Mouse (Mus musculus) CH12F3 (cell line): ENCODE results near the gene Ikzf3.

ENCODE experiments used
- in situ Hi-C: fragments of 300-500 bp; cut with MboI; formaldehyde crosslinking; loops from 2 replicates; pipeline ENCODE4 v1.14.3; 2020; ENCODE audit warnings: low sequenced_read_pairs

Ikzf3 gene

DNA sequence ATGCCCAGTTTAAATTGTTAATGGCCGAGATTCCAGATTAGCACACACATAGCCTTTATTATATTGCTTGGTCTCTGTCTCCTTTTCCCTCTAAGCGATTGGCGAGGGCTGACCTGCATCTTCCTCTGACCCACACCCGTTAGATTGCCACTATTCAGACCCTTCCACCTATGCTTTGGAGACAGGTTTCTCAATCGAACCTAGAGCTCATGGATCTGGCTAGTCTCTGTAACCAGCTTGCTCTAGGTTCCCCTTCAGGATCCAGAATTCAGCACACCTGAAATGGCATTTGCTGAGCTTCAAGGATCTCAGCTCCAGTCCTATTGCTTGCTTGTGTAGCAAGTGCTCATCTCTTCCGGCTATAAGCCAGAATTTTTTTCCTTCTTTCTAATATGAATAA is 23.6 kb upstream of the Ikzf3 start:
- in situ Hi-C loops = no loop called here

DNA sequence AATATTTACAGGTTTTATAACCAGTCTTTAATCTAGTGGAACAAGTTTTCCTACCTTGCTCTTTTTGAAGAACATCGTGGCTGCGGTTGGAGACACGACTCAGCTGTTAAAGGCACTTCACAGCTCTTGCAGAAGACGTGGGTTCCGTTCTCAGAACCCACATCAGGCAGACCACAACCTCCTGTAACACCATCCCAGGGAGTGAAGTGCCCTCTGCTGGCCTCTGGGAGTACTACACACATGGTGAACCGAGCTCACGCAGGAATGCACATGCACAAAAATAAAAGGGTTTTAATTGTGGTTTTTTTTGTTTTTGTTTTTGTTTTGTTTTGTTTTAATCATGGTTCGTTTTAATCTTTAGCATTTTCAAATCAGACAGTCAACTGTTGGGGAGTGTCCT is 22.5 kb upstream of the Ikzf3 start:
- in situ Hi-C loops = no loop called here

- in situ Hi-C loops = no loop called here
Observed at GRCm38 (mm10) chr11:98563921-98564414, 18.1 kb upstream of the Ikzf3 start.

DNA sequence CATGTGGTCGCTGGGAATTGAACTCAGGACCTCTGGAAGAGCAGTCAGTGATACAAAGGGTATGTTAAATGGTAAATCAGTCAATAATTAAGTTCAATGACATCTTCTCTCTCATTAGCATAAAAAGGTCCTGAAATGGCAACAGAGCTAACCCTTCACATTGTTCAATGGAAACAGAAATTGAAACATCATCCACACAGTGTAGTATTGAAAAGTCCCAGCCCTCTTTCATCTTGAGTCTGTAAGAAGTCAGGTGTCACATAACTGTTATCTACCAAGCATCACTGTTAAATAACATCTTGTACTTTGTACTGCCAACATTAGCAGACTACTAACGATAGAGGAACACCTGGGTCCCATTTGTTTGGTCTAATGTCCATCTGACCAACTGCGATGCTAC is 17.2 kb upstream of the Ikzf3 start:
- in situ Hi-C loops = no loop called here

DNA sequence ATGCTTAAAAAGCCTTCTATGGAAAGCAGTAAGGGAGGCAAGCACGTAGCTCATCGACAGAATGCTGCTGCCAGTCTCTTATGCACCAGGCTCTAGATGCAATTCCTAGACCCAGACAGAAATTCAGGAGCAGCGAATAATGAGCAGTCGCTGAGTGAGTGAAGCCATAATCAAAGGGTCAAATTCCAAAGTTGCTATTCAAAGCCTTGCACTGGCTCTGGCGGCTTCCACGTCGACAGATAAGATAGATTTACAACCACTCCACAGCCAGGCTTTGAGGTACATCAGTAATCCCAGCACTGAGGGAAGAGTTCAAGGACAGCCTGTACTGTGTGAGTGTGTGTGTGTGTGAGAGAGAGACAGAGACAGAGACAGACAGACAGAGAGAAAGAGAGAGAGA is 15.1 kb upstream of the Ikzf3 start:
- in situ Hi-C loops = no loop called here

GRCm38 (mm10) chr11:98555124-98555700 is 9.4 kb upstream of the Ikzf3 start:
- in situ Hi-C loops = no loop called here

- in situ Hi-C loops = no loop called here
Observed at GRCm38 (mm10) chr11:98553966-98554365, 8.1 kb upstream of the Ikzf3 start.

GRCm38 (mm10) chr11:98550975-98551828 is 5.4 kb upstream of the Ikzf3 start, which contains the start of gene Zpbp2:
Gene Zpbp2 (plus strand): TSS chr11:98551097.
- in situ Hi-C loops = no loop called here

- in situ Hi-C loops = no loop called here
Observed at GRCm38 (mm10) chr11:98550311-98550974, 4.6 kb upstream of the Ikzf3 start.

DNA sequence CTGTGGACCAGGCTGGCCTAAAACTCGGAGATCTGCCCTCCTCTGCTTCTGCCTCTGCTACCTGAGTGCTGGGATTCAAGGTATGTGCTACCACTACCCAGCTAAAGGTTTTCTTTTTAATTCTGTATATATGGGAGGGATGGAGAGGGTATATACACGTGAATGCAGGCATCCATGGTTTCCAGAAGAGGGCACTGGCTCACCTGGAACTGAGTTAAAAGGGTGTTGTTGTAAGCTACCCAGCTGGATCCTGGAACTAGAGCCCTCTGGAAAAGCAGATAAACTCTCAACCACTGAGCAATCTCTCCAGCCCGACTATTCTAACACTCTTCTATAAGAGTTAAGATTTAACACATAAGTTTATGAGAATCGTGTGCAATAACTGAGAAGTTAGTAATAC is 3.5 kb upstream of the Ikzf3 start:
- in situ Hi-C loops = no loop called here

- in situ Hi-C loops = no loop called here
Observed at GRCm38 (mm10) chr11:98547308-98547693, 1.5 kb upstream of the Ikzf3 start.

DNA sequence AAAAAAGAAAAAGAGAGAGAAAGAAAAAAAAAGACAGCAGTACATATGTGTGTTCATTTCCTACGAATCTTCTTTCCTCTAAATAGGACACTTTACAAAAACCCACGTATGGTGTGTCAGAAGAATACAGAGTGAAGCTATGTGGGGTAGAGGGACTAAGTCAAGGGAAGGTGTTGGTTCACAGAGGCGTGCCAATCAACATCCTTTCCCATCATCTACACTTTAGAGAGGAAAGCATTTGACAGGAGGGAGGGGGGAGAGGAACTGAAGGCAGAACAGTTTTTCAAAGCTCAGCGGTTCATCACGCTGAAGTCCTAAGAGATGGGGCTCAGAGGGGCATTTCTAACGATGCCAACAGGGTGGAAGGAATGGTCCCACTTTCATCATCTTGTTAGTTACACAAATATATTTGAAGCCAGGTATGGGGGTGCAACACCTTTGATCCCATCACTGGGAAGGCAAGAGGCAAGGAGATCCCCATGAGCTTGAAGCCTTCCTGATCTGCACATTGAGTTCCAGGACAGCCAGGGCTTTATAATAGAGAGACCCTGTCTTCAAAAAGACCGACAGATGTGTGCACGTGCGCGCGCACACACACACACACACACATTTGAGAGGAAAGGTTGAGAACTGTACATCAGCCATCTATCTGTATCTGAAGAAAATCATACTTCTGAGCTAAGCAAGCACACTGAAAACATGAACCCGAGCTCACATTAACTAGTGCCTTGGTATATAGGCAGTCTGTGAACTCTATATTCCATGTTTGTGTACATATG is 887 bp upstream of the Ikzf3 start:
- in situ Hi-C loops = no loop called here

DNA sequence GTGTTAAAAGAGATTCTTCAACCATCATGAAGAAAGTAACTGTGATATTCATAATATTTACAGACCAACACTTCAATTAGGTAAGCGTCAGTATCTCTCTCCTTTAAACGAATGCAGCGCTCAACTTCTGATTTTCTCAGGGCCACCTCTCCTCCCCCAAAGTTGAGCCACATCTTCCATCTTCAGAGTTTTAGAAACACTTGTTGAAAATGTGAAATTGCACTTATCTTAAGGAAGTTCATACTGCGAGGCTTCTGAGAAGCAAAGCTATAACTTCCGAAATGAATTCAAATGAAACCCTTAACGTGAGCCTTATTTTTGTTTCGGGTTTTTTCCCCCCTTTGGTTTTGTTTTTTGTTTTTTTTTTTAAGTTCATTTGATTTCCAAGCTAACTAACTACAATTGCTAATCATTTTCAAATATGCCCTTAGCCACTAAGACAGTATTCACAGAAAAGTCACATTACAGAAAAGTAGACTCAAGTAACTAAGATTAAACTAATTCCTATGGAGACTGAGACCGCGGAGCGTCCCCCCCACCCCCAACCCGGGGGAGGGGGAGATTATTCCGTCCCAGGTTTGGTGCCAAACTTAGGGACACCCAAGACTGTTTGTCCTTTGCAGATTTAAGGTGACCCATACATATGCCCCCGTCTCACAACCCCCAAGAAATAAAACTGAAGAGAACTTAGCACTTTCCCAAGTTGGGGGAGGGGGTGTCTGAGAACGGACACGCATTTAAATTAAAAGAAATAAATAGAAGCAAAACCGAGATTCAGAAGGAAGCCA is 747 bp downstream of the Ikzf3 start:
- in situ Hi-C loops = no loop called here

- in situ Hi-C loops = no loop called here
Observed at GRCm38 (mm10) chr11:98543414-98543813, 2.4 kb downstream of the Ikzf3 start.

DNA sequence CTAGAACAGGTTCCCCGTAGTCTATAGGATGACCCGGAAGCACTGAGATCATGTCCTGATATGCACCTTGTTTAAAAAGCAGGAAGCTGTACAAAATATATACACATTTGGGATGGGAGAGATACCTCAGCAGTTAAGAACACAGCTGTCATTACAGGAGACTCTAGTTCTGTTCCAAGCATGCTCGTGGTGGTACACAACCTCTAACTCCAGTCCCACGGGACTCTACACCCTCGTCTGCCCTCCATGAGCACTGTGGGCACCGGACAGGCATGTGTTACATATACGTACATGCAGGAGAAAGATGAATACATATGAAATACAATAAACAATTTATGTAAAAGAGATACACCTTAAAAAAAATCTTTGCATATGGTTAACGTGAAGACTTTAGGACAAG is 3.3 kb downstream of the Ikzf3 start:
- in situ Hi-C loops = no loop called here

- in situ Hi-C loops = no loop called here
Observed at GRCm38 (mm10) chr11:98540319-98540718, 5.5 kb downstream of the Ikzf3 start.

DNA sequence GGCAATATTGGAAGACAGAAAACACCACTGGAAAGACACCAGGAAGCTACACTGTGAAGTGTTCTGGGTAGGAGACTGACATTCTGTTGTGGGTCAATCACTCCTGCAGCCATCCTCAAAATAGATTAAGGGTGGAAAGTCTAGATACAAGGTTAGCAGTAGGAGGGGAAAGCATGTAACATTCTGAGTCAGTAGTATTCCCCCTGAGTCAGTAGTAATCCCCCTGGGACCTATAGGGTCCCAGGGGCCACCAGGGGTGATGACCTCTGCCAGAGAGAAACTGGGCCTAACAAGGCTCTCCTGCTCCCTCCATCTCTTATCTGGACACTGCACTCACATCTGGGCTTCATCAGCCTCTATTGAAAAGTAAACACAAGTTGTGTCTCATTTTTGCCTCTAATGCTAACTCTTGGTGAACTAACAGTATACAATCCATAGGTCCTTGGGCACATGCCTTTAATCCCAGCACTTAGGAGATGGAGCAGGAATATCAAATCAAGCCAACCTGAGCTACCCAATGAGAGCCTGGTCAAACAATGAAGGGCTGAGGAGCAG is 8.3 kb downstream of the Ikzf3 start:
- in situ Hi-C loops = no loop called here

GRCm38 (mm10) chr11:98526824-98527461 is 18.9 kb downstream of the Ikzf3 start:
- in situ Hi-C loops = no loop called here

GRCm38 (mm10) chr11:98525140-98525539 is 20.7 kb downstream of the Ikzf3 start:
- in situ Hi-C loops = no loop called here
